In genomic region chr13:6689962-6690361, GRCm38 (mm10) we compare ENCODE assay signal across 9 mouse cellular contexts. TPM values are rescaled to one million over a fixed set of nuclear protein-coding genes. Genes with fewer than 3 reads are reported as not detected.
DNase-seq lines count a peak whose midpoint lies in the region; ATAC-seq lines count a peak whose summit lies in the region.
"Had no signal": no experiment of that assay in that cellular context is flagged by ENCODE, and none has a peak within 500 bp of the region (broad histone marks: within the 10 kb centered on the region; RNA-seq: fewer than 3 reads in every experiment).

No protein-coding gene starts in this region.

- DNase-seq in right cerebral cortex, postnatal 4 days: peak; percentile 36
- DNase-seq in right cerebral cortex, adult 18-20 months: no peak
- DNase-seq in brain, adult 2 months (ENCODE audit: low read depth, low spot score): peak; percentile 61
- peak; percentile 17 for DNase-seq in liver, embryonic 13.5 days
- DNase-seq in thymus, postnatal 4 days: peak; percentile 90

- no peaks in the 10 kb centered on the region for H3K27me3 ChIP-seq in forebrain, embryonic 12.5 days
- no peaks in the 10 kb centered on the region for H3K27me3 ChIP-seq in liver, embryonic 13.5 days
- H3K27me3 ChIP-seq in neural tube, embryonic 14.5 days (ENCODE audit: control insufficient read depth, insufficient read depth, low read length): no peaks in the 10 kb centered on the region

- H3K4me3 ChIP-seq in forebrain, embryonic 12.5 days (replicated peaks): no peak overlapping the region
- no peak overlapping the region for H3K4me3 ChIP-seq in liver, embryonic 13.5 days (replicated peaks)
- H3K4me3 ChIP-seq in neural tube, embryonic 14.5 days (ENCODE audit: low read depth, low read length): no peak overlapping the region
- H3K4me3 ChIP-seq: erythroblast, embryonic 14.5 days had no signal

- peak; percentile 47; the same call in 1 of the 2 replicates for ATAC-seq in forebrain, embryonic 12.5 days (ENCODE audit: low FRiP score)
- peak; percentile 70 for ATAC-seq in inflammation-experienced regulatory T-cells, adult 6 months
- peak; percentile 41; the same call in 1 of the 2 replicates for ATAC-seq in liver, embryonic 13.5 days (ENCODE audit: low read depth)
- peak; percentile 52; the same call in 1 of the 2 replicates for ATAC-seq in neural tube, embryonic 14.5 days (ENCODE audit: low read depth)

- 69% methylated on average over 4 of the region's 4 CpGs for WGBS in forebrain, embryonic 12.5 days
- WGBS in liver, embryonic 13.5 days (ENCODE audit: insufficient replicate concordance): 44% methylated on average over 4 of the region's 4 CpGs
- WGBS in neural tube, embryonic 14.5 days: 72% methylated on average over 4 of the region's 4 CpGs

- no peaks in the 10 kb centered on the region for H3K4me1 ChIP-seq in forebrain, embryonic 12.5 days
- H3K4me1 ChIP-seq in liver, embryonic 13.5 days (replicated peaks): no peaks in the 10 kb centered on the region
- H3K4me1 ChIP-seq in neural tube, embryonic 14.5 days (ENCODE audit: control insufficient read depth, insufficient read depth, low read length): no peaks in the 10 kb centered on the region

- no peak overlapping the region for H3K27ac ChIP-seq in forebrain, embryonic 12.5 days
- H3K27ac ChIP-seq in liver, embryonic 13.5 days: no peak overlapping the region
- H3K27ac ChIP-seq in neural tube, embryonic 14.5 days (ENCODE audit: low read depth, low read length): no peak overlapping the region

- H3K4me2 ChIP-seq in forebrain, embryonic 12.5 days: no peak overlapping the region
- H3K4me2 ChIP-seq in liver, embryonic 13.5 days: no peak overlapping the region
- no peak overlapping the region for H3K4me2 ChIP-seq in neural tube, embryonic 14.5 days (ENCODE audit: low read depth, low read length)

- no peaks in the 10 kb centered on the region for H3K36me3 ChIP-seq in forebrain, embryonic 12.5 days (replicated peaks)
- no peaks in the 10 kb centered on the region for H3K36me3 ChIP-seq in liver, embryonic 13.5 days
- no peaks in the 10 kb centered on the region for H3K36me3 ChIP-seq in neural tube, embryonic 14.5 days (ENCODE audit: control insufficient read depth, insufficient read depth, low read length)

- no peaks in the 10 kb centered on the region for H3K9me3 ChIP-seq in forebrain, embryonic 12.5 days
- H3K9me3 ChIP-seq in liver, embryonic 13.5 days (replicated peaks): no peaks in the 10 kb centered on the region
- H3K9me3 ChIP-seq in neural tube, embryonic 14.5 days (ENCODE audit: control insufficient read depth, low read length): no peaks in the 10 kb centered on the region

- no peak overlapping the region for H3K9ac ChIP-seq in forebrain, embryonic 12.5 days
- H3K9ac ChIP-seq in liver, embryonic 13.5 days: no peak overlapping the region
- no peak overlapping the region for H3K9ac ChIP-seq in neural tube, embryonic 14.5 days (replicated peaks; ENCODE audit: low read depth, low read length)

RNA-seq across cellular contexts. Expression of gene Pfkp, which starts 41.4 kb away (rescaled TPM):
- 29.6 and 30.1 TPM in 2 replicates for polyA plus RNA-seq in forebrain, embryonic 12.5 days (2016; fragmentation: Nextera tagmentation; extraction: Ambion mirVana)
- polyA plus RNA-seq in inflammation-experienced regulatory T-cells, adult 6 months (2017; shearing (Covaris generic)): 100 to 1,000 TPM; 141 to 154 (median 148) TPM
- 6.2 and 7.9 TPM in 2 replicates for polyA plus RNA-seq in liver, embryonic 13.5 days (2015; fragmentation: Nextera tagmentation; extraction: Ambion mirVana)
- polyA plus RNA-seq in neural tube, embryonic 14.5 days (2014; fragmentation: Nextera tagmentation; extraction: Ambion mirVana): 377 and 537 TPM in 2 replicates
